Mouse (Mus musculus) heart, adult 2 months (tissue): ENCODE data around the gene Rnf207. TPM values are rescaled to one million over a fixed set of nuclear protein-coding genes. Genes with fewer than 3 reads are reported as not detected.

Experiments used
- DNase-seq, 2 experiments: peaks; one replicate each; pipeline ENCODE4 v3.0.0; 2021
- H3K27ac ChIP-seq: fragments of 200-600 bp; 2 replicates; pipeline ENCODE4 v1.8.1; 2022
- H3K27me3 ChIP-seq: fragments of 200-500 bp; 2 replicates; pipeline ENCODE4 v1.6.1; 2012; ENCODE audit warnings: mild to moderate bottlenecking, low read length, inconsistent platforms, mixed read lengths; ENCODE audit not compliant: control insufficient read depth, insufficient read depth
- H3K36me3 ChIP-seq: fragments of 200-500 bp; 2 replicates; pipeline ENCODE4 v1.6.1; 2012; ENCODE audit warnings: low read length, inconsistent platforms; ENCODE audit not compliant: control insufficient read depth, insufficient read depth
- H3K4me1 ChIP-seq: fragments of 200-500 bp; 2 replicates; pipeline ENCODE4 v1.6.1; 2011; ENCODE audit warnings: low read length; ENCODE audit not compliant: control insufficient read depth, insufficient read depth
- H3K4me3 ChIP-seq: fragments of 200-600 bp; 2 replicates; pipeline ENCODE4 v1.8.1; 2022
- H3K79me2 ChIP-seq: fragments of 200-500 bp; replicated peaks from 2 replicates; pipeline ENCODE4 v1.6.1; 2012; ENCODE audit warnings: mild to moderate bottlenecking, inconsistent platforms, low read length, moderate library complexity, mixed read lengths; ENCODE audit not compliant: control insufficient read depth, insufficient read depth
- H3K9ac ChIP-seq: fragments of 200-500 bp; 2 replicates; pipeline ENCODE4 v1.6.1; 2012; ENCODE audit warnings: low read depth, mild to moderate bottlenecking, control low read depth, inconsistent platforms, low read length, mixed read lengths
- CTCF ChIP-seq: fragments of 200-600 bp; IDR thresholded peaks from 2 replicates; pipeline ENCODE4 v1.8.1; 2022; ENCODE audit warnings: antibody characterized with exemption, mild to moderate bottlenecking, moderate library complexity
- EP300 ChIP-seq: fragments of 200-500 bp; IDR thresholded peaks from 2 replicates; pipeline ENCODE4 v1.6.1; 2011; ENCODE audit warnings: low read depth, low read length, control low read depth; ENCODE audit not compliant: insufficient read depth
- POLR2A ChIP-seq: fragments of 200-500 bp; IDR thresholded peaks from 2 replicates; pipeline ENCODE4 v1.6.1; 2011; ENCODE audit warnings: mild to moderate bottlenecking, low read depth, low read length, control low read depth; ENCODE audit not compliant: insufficient read depth
- WGBS: fragments of 180-500 bp; shearing (Covaris S2); methylation state at CpG from one replicate; pipeline ENCODE4 v1.1.7; 2018; 5-methylcytosine and 5-hydroxymethylcytosine counted together
- intact Hi-C: fragments of 180-260 bp; cut with DNase I; formaldehyde crosslinking; loops from one replicate; pipeline ENCODE4 v1.15.1; 2025
- polyA plus RNA-seq: library from polyadenylated mRNA; depleted of rRNA; stranded (reverse); fragments of >200 nt; gene quantifications from 2 replicates; pipeline ENCODE4 v1.2.3, GENCODE M21; 2012
- total RNA-seq, 2 experiments: library from RNA; stranded (reverse); gene quantifications; 2 replicates each; pipeline ENCODE4 v1.2.3; 2021

Rnf207 gene
- total and polyA plus RNA-seq, 3 experiments: 34.5 to 155 (median 47.7) TPM

DNA sequence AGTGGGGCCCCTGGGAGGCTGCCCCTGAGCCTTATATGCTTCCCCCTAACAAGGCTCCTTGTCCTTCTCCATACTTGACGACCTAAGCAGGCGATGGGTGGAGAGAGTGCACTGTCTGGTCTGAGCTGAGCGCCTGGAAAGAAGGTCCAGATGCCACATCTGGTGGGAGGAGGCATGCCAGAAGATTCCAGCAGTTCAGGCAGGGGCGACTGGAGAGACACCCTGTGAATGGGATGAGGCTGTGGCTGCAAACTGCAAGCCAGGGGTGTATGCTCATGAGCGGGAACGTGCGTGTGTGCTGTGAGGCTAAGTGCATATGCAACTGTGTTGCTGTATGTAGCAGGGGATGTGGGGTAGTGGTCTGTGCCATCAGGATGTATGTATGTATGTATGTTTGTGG is 46.8 kb downstream of the Rnf207 start:
- intact Hi-C loops: loop anchor here (2.0 kb wide), 2 partner anchors 25 to 57 kb away; no protein-coding TSS in a partner anchor
- TF ChIP-seq CTCF (no peak), POLR2A (no peak), EP300 (no peak)
- H3K79me2 ChIP-seq: no peaks in the 10 kb centered on the region
- H3K27me3 ChIP-seq: no peaks in the 10 kb centered on the region
- 55% methylated on average over 7 of the region's 7 CpGs for WGBS
- no peak overlapping the region for H3K4me3 ChIP-seq
- H3K27ac ChIP-seq: peak overlapping the region; percentile 68
- peak in 1 of 2 experiments; percentile 36 for DNase-seq
- no peak overlapping the region for H3K9ac ChIP-seq
- peaks cover 24% of the 10 kb centered on the region for H3K4me1 ChIP-seq
- H3K36me3 ChIP-seq: no peaks in the 10 kb centered on the region

DNA sequence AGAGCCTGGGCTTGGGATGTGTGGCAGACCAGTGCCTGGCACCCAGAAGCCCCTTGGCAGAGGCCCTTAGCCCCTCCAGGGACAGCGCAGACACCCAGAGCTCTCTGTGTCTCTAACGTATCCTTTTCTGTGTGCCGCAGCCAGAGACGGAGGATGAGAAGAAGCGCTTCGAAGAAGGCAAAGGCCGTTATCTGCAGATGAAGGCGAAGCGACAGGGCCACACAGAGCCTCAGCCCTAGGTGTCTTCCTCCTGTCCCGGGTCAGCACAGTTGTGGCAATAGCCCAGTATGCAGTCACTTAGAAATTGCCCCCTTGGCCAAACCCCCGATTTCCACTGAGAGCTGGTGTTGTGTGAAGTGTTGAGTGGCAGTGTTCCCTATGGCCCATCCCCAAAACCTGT is 47.5 kb downstream of the Rnf207 start:
- Histone ChIP-seq H3K27me3 (no peaks in the 10 kb centered on the region), H3K27ac (peak overlapping the region; percentile 68), H3K36me3 (no peaks in the 10 kb centered on the region), H3K4me3 (no peak overlapping the region), H3K4me1 (peaks cover 24% of the 10 kb centered on the region), H3K9ac (no peak overlapping the region), H3K79me2 (no peaks in the 10 kb centered on the region)
- TF ChIP-seq EP300: no peak
- TF ChIP-seq POLR2A: no peak
- TF ChIP-seq CTCF: no peak
- intact Hi-C loops: no loop called here
- WGBS: 91% methylated on average over 11 of the region's 11 CpGs
- no peak for DNase-seq

DNA sequence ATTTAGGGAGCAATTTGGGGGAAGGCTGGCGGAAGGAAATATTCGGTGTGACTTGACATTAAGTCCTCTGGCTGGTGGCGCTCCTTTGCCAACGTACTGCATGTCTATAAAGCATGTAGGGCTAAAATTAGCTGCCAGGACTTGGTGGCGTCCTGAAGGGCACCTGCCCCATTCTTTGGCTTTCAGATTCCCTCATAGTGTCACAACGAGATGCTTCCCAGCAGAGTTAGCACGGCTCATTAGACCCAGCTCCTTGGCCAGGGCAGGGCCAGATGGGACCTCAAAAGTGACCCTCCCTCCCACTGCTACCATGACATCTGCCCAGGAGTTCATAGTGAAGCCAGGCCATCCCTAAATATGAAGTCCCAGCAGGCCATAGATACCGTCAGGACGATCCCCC is 48.2 kb downstream of the Rnf207 start:
- Histone ChIP-seq H3K79me2 (no peaks in the 10 kb centered on the region), H3K9ac (no peak overlapping the region), H3K4me1 (peaks cover 27% of the 10 kb centered on the region), H3K27me3 (no peaks in the 10 kb centered on the region), H3K27ac (peak overlapping the region; percentile 43), H3K36me3 (no peaks in the 10 kb centered on the region), H3K4me3 (no peak overlapping the region)
- DNase-seq: peak in 1 of 2 experiments; percentile 46
- TF ChIP-seq POLR2A (no peak), CTCF (no peak), EP300 (no peak)
- WGBS: 67% methylated on average over 9 of the region's 9 CpGs
- intact Hi-C loops: no loop called here

DNA sequence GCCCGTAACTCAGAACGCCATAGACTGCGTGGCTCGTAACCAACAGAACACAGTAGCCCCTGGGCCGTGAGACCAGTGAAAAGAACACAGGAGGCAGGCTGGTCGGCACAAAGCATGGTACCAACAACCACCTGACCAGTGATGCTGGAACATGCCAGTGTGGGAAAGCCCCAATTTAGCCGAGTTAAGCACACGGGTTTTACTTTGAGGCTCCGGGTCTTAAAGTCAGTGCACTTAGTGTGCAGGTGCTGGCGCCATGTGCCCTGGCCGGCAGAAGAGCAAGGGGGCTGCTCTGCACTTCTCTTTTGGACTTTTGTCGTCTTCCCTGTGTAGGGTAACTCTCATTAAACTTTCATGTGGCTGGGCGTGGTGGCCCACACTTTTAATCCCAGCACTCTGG is 48.8 kb downstream of the Rnf207 start:
- Histone ChIP-seq H3K4me1 (peaks cover 27% of the 10 kb centered on the region), H3K27ac (no peak overlapping the region; the same call in 1 of the 2 replicates), H3K79me2 (no peaks in the 10 kb centered on the region), H3K9ac (no peak overlapping the region), H3K27me3 (no peaks in the 10 kb centered on the region), H3K4me3 (no peak overlapping the region), H3K36me3 (no peaks in the 10 kb centered on the region)
- intact Hi-C loops: no loop called here
- no peak for DNase-seq
- 92% methylated on average over 13 of the region's 13 CpGs for WGBS
- TF ChIP-seq POLR2A: no peak
- no peak for TF ChIP-seq CTCF

DNA sequence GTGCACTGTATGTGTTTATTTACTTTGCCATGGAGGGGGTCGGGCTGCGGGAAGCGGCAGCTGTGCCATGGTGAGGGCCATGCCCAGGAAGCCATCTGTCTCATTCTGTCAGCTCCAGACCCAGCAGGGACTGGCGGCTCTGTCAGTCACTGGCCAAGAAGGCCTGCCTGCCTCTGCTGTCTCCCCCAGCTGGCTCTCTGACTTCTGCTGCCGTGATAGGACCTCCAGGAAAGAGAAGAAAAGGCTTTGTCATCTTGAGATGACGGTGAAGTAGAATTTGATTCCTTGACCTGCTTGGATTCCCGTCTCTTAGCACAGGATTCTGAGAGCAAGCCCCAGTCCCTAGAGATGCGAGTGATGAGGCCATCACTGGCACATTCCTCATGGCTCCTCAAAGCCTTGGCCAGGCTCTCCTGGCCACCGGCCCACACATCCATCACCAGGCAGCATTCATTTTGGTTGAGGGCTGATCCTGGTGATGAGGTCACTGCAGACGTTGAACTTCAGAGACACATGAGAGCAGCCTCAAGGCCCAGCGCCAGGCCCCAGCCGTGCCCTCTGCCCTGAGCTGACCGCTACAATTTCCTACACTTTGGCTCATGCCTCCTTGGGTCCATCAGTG is 50.9 kb downstream of the Rnf207 start:
- peak; percentile 63 to 78 for DNase-seq
- no peak overlapping the region for H3K9ac ChIP-seq
- peak overlapping the region; percentile 13 for H3K27ac ChIP-seq
- H3K79me2 ChIP-seq: no peaks in the 10 kb centered on the region
- peaks cover 24% of the 10 kb centered on the region for H3K4me1 ChIP-seq
- no peaks in the 10 kb centered on the region for H3K27me3 ChIP-seq
- H3K36me3 ChIP-seq: no peaks in the 10 kb centered on the region
- no peak overlapping the region for H3K4me3 ChIP-seq
- TF ChIP-seq POLR2A (no peak), EP300 (no peak), CTCF (no peak)
- 64% methylated on average over 13 of the region's 13 CpGs for WGBS
- intact Hi-C loops: no loop called here

DNA sequence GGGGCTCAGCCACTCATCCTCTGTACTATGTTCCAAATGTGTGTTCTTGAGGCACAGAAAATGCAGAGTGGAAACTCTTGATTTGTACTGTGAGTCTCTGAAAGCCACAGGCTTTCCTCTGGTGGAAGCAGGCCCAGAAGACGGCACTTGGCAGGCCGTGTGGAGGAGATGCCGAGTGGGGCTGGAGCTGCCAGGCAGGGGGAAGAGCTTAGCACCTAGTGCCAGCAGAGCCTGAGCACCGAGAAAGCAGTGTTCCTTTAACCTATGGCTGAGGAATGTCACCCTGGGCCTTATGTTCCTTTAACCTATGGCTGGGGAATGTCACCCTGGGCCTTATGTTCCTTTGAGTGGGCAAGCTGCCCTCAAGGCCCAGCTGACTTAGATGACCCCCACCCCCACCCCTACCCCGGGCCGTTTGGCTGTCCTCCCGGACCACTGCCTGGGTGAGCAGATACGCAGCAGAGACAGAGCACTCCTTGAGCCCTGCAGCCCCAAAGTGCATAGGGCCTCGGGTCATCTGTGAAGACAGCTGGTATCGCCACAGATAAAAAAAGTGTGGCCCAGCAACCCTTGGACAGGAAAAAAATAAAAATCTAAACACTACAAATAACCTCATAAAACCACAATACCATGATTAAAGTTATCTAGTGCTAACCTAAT is 52.4 kb downstream of the Rnf207 start:
- Histone ChIP-seq H3K4me3 (no peak overlapping the region), H3K4me1 (peaks cover 21% of the 10 kb centered on the region), H3K27ac (peak overlapping the region; percentile 40), H3K36me3 (no peaks in the 10 kb centered on the region), H3K79me2 (no peaks in the 10 kb centered on the region), H3K27me3 (no peaks in the 10 kb centered on the region), H3K9ac (no peak overlapping the region)
- 38% methylated on average over 10 of the region's 10 CpGs for WGBS
- DNase-seq: peak; percentile 56 to 67
- TF ChIP-seq POLR2A (no peak), EP300 (no peak), CTCF (no peak)
- intact Hi-C loops: no loop called here
